Mouse (Mus musculus): ENCODE measurements around the gene Agap3. TPM values are rescaled to one million over a fixed set of nuclear protein-coding genes. Genes with fewer than 3 reads are reported as not detected.

The Agap3 gene
- total and polyA plus RNA-seq, 2 experiments from 2014 or later = 140 to 296 TPM

DNA sequence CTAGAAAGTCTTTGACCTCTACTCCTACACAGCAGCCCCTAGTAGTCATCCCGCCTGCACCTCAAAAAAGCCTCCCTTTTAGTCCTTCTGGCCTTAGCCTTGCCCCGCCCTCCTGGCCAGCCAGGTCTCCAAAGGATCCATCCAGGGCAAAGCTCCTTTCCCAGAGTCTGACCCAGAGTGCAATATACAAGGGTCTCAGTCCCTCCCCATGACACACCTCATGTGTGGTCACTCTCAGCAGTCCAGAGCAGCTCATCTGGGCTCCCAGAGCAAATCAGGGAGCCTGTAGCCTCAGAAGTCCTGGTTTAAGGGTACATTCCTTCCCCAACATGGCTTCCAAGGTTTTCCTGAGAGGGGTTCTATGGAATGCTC, 99.3 kb downstream of the Agap3 start:
- H3K27ac ChIP-seq (ENCODE audit: low read depth, low read length) = peak overlapping the region; percentile 10; the same call in 1 of the 2 replicates
- H3K9me3 ChIP-seq (ENCODE audit: low read length) = no peaks in the 10 kb centered on the region
- H3K4me2 ChIP-seq (ENCODE audit: low read depth) = peak overlapping the region; percentile 45
- no peak for TF ChIP-seq CTCF (IDR thresholded peaks at IDR 0.05; ENCODE audit: low read depth)
- 30% methylated on average over 2 of the region's 2 CpGs for WGBS
- ATAC-seq (0 out of 2 replicates have a peak, but pooled peaks have one; percentile 1), DNase-seq (no peak)
- H3K4me3 ChIP-seq (ENCODE audit: low read depth, low read length) = peak overlapping the region; percentile 18
- H3K36me3 ChIP-seq (ENCODE audit: insufficient read depth) = no peaks in the 10 kb centered on the region
- H3K9ac ChIP-seq = peak overlapping the region; percentile 31; the same call in 1 of the 2 replicates
- peaks cover 9% of the 10 kb centered on the region; the same call in 1 of the 2 replicates for H3K4me1 ChIP-seq (ENCODE audit: insufficient read depth)
- no peaks in the 10 kb centered on the region for H3K27me3 ChIP-seq (ENCODE audit: insufficient read depth, low read length)

Other genes with a start within 250 kb of the Agap3 start
- 13.5 and 21.2 TPM in 2 replicates for gene Kcnh2, start 100.6 kb upstream of the Agap3 start, total RNA-seq (2014; rRNA removed)
- gene Kcnh2, start 100.6 kb upstream of the Agap3 start, polyA plus RNA-seq (2015; fragmentation: Nextera tagmentation; extraction: Ambion mirVana) = 4.7 and 6.8 TPM in 2 replicates
- 6.1 and 8.3 TPM in 2 replicates for gene Nos3, start 87.4 kb upstream of the Agap3 start, total RNA-seq (2014; rRNA removed)
- 6.3 and 6.8 TPM in 2 replicates for gene Nos3, start 87.4 kb upstream of the Agap3 start, polyA plus RNA-seq (2015; fragmentation: Nextera tagmentation; extraction: Ambion mirVana)
- gene Atg9b, start 60.0 kb upstream of the Agap3 start, total RNA-seq (2014; rRNA removed) = 8.0 and 9.5 TPM in 2 replicates
- 3.4 and 5.1 TPM in 2 replicates for gene Atg9b, start 60.0 kb upstream of the Agap3 start, polyA plus RNA-seq (2015; fragmentation: Nextera tagmentation; extraction: Ambion mirVana)
- gene Abcb8, start 58.5 kb upstream of the Agap3 start, total RNA-seq (2014; rRNA removed) = 58.2 and 64.1 TPM in 2 replicates
- gene Abcb8, start 58.5 kb upstream of the Agap3 start, polyA plus RNA-seq (2015; fragmentation: Nextera tagmentation; extraction: Ambion mirVana) = 38.7 and 44.6 TPM in 2 replicates
- 0.15 TPM in 1 of 2 replicates, not detected in the other for gene Asic3, start 38.8 kb upstream of the Agap3 start, total RNA-seq (2014; rRNA removed)
- 0.08 and 0.52 TPM in 2 replicates for gene Asic3, start 38.8 kb upstream of the Agap3 start, polyA plus RNA-seq (2015; fragmentation: Nextera tagmentation; extraction: Ambion mirVana)
- 83.3 and 93.8 TPM in 2 replicates for gene Cdk5, start 28.6 kb upstream of the Agap3 start, total RNA-seq (2014; rRNA removed)
- gene Cdk5, start 28.6 kb upstream of the Agap3 start, polyA plus RNA-seq (2015; fragmentation: Nextera tagmentation; extraction: Ambion mirVana) = 156 and 165 TPM in 2 replicates
- gene Slc4a2, start 28.3 kb upstream of the Agap3 start, total RNA-seq (2014; rRNA removed) = 21.4 and 31.9 TPM in 2 replicates
- 9.7 and 13.9 TPM in 2 replicates for gene Slc4a2, start 28.3 kb upstream of the Agap3 start, polyA plus RNA-seq (2015; fragmentation: Nextera tagmentation; extraction: Ambion mirVana)
- 87.0 and 132 TPM in 2 replicates for gene Fastk, start 6.9 kb upstream of the Agap3 start, total RNA-seq (2014; rRNA removed)
- 88.7 and 91.9 TPM in 2 replicates for gene Fastk, start 6.9 kb upstream of the Agap3 start, polyA plus RNA-seq (2015; fragmentation: Nextera tagmentation; extraction: Ambion mirVana)
- gene Tmub1, start 4.3 kb upstream of the Agap3 start, total RNA-seq (2014; rRNA removed) = 34.3 and 47.2 TPM in 2 replicates
- 54.8 and 56.7 TPM in 2 replicates for gene Tmub1, start 4.3 kb upstream of the Agap3 start, polyA plus RNA-seq (2015; fragmentation: Nextera tagmentation; extraction: Ambion mirVana)
- 2.3 and 4.8 TPM in 2 replicates for gene Gbx1, start 75.0 kb downstream of the Agap3 start, total RNA-seq (2014; rRNA removed)
- gene Gbx1, start 75.0 kb downstream of the Agap3 start, polyA plus RNA-seq (2015; fragmentation: Nextera tagmentation; extraction: Ambion mirVana) = 0.91 and 1.3 TPM in 2 replicates
- gene Asb10, start 88.8 kb downstream of the Agap3 start, total RNA-seq (2014; rRNA removed) = 0.43 TPM in 1 of 2 replicates, not detected in the other
- 0.21 and 0.22 TPM in 2 replicates for gene Asb10, start 88.8 kb downstream of the Agap3 start, polyA plus RNA-seq (2015; fragmentation: Nextera tagmentation; extraction: Ambion mirVana)
- gene 4931409K22Rik, start 104.6 kb downstream of the Agap3 start, total RNA-seq (2014; rRNA removed) = not detected in 2 replicates
- 0.11 TPM in 1 of 2 replicates, not detected in the other for gene 4931409K22Rik, start 104.6 kb downstream of the Agap3 start, polyA plus RNA-seq (2015; fragmentation: Nextera tagmentation; extraction: Ambion mirVana)
- gene Abcf2, start 125.3 kb downstream of the Agap3 start, total RNA-seq (2014; rRNA removed) = 59.8 and 66.2 TPM in 2 replicates
- gene Abcf2, start 125.3 kb downstream of the Agap3 start, polyA plus RNA-seq (2015; fragmentation: Nextera tagmentation; extraction: Ambion mirVana) = 73.7 and 80.8 TPM in 2 replicates
- 25.0 and 33.5 TPM in 2 replicates for gene Chpf2, start 134.6 kb downstream of the Agap3 start, total RNA-seq (2014; rRNA removed)
- gene Chpf2, start 134.6 kb downstream of the Agap3 start, polyA plus RNA-seq (2015; fragmentation: Nextera tagmentation; extraction: Ambion mirVana) = 18.7 and 21.3 TPM in 2 replicates
- 265 and 272 TPM in 2 replicates for gene Smarcd3, start 172.2 kb downstream of the Agap3 start, total RNA-seq (2014; rRNA removed)
- gene Smarcd3, start 172.2 kb downstream of the Agap3 start, polyA plus RNA-seq (2015; fragmentation: Nextera tagmentation; extraction: Ambion mirVana) = 162 and 168 TPM in 2 replicates
- 88.6 TPM in 2 replicates for gene Nub1, start 233.4 kb downstream of the Agap3 start, total RNA-seq (2014; rRNA removed)
- 59.4 and 61.0 TPM in 2 replicates for gene Nub1, start 233.4 kb downstream of the Agap3 start, polyA plus RNA-seq (2015; fragmentation: Nextera tagmentation; extraction: Ambion mirVana)

Measured in forebrain, postnatal 0 days (tissue).